Mouse (Mus musculus) ES-Bruce4 (cell line): ENCODE results near the gene Pbx1.

Experiments
- CTCF ChIP-seq: IDR thresholded peaks from one replicate; pipeline ENCODE4 v1.8.1; 2011; ENCODE audit warnings: low read depth, low read length
- EP300 ChIP-seq: IDR thresholded peaks from 2 replicates; pipeline ENCODE4 v1.6.1; 2011; ENCODE audit warnings: low read depth, low read length; ENCODE audit not compliant: insufficient read depth
- POLR2A ChIP-seq: IDR thresholded peaks from one replicate; pipeline ENCODE4 v1.8.1; 2011; ENCODE audit warnings: low read length; ENCODE audit not compliant: insufficient read depth

DNA sequence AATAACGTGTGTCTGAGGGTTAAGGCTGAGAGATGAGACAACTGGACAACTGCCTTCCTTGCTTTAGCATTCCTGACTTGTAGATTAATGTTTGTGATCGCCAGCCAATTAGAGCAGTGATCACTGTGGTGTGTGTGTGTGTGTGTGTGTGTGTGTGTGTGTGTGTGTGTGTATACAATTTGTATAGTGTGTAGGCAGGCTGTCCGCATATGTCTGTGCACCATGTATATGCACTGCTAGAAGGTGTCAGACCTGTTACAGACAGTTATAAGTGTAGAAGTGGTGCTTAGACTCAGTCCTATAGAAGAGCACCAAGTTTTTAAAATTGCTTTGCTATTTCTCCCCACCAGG lies 234.2 kb downstream of the Pbx1 start:
- no peak for TF ChIP-seq CTCF
- no peak for TF ChIP-seq EP300
- no peak for TF ChIP-seq POLR2A
